11 mouse cellular contexts compared by ENCODE assay signal in the genomic region with DNA sequence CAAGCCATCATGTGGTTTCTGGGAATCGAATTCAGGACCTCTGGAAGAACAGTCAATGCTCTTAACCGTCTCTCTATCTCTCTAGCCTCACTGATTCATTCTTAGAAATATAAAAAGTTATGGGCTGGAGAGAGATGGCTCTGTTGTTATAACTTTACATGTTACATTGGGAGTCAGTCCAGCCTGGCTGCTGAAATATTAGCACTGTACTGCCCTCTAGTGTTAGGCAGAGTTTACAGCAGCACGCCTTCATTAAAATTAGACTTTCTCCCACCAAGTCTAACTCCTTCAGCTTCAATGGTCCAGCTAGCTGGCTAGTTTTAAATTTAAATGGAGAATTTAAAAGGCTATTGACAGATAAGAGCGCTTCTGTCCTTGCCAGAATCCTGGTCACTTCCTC. TPM values are rescaled to one million over a fixed set of nuclear protein-coding genes. Genes with fewer than 3 reads are reported as not detected.
A peak's percentile ranks its signal among the peaks of the same experiment; 100 is the strongest.
DNase-seq lines count a peak whose midpoint lies in the region; ATAC-seq and TF ChIP-seq lines count a peak whose summit lies in the region.
"Had no signal": no experiment of that assay in that cellular context is flagged by ENCODE, and none has a peak within 500 bp of the region (broad histone marks: within the 10 kb centered on the region; RNA-seq: fewer than 3 reads in every experiment).

No protein-coding gene starts in this region.

- no peaks in the 10 kb centered on the region for H3K36me3 ChIP-seq in hindbrain, embryonic 10.5 days
- H3K36me3 ChIP-seq in hindbrain, embryonic 13.5 days: no peaks in the 10 kb centered on the region
- no peaks in the 10 kb centered on the region for H3K36me3 ChIP-seq in CH12.LX (replicated peaks in 1 of 2; ENCODE audit: control insufficient read depth in 1 of 2, insufficient read depth in 1 of 2, low read length in 1 of 2)
- H3K36me3 ChIP-seq: embryonic facial prominence, embryonic 15.5 days; limb, embryonic 13.5 days; stomach, embryonic 15.5 days had no signal

- dilution Hi-C loops in CH12.LX (cut with MboI; ENCODE audit: extremely low pct_ligation_motif_present, extremely low pct_unique_long_range_greater_than_20kb, low sequenced_read_pairs): no loop called here

- TF ChIP-seq RAD21 in CH12.LX (IDR thresholded peaks at IDR 0.05; ENCODE audit: low read depth, low read length): peak; percentile 80

- TF ChIP-seq EP300 in CH12.LX (IDR thresholded peaks at IDR 0.05; ENCODE audit: low read length): no peak

- no peak overlapping the region for H3K4me2 ChIP-seq in hindbrain, embryonic 13.5 days
- no peak overlapping the region for H3K4me2 ChIP-seq in CH12.LX (ENCODE audit: insufficient read depth, low read depth, poor library complexity, severe bottlenecking)
- H3K4me2 ChIP-seq: embryonic facial prominence, embryonic 15.5 days; limb, embryonic 13.5 days; stomach, embryonic 15.5 days had no signal

- TF ChIP-seq CTCF in CH12.LX (conservative IDR thresholded peaks at IDR 0.05 in 1 of 2, IDR thresholded peaks at IDR 0.05 in 1 of 2; ENCODE audit: low read depth in 2 of 2, low read length in 2 of 2): peak; percentile 72 to 83

- H3K9ac ChIP-seq in hindbrain, embryonic 13.5 days: no peak overlapping the region
- no peak overlapping the region for H3K9ac ChIP-seq in CH12.LX (ENCODE audit: insufficient read depth, low read depth)
- H3K9ac ChIP-seq: embryonic facial prominence, embryonic 15.5 days; limb, embryonic 13.5 days; stomach, embryonic 15.5 days had no signal

- ATAC-seq in hindbrain, embryonic 13.5 days (ENCODE audit: low FRiP score): no peak

- H3K27me3 ChIP-seq in hindbrain, embryonic 10.5 days (ENCODE audit: insufficient read depth, poor library complexity, severe bottlenecking): peaks cover 92% of the 10 kb centered on the region
- peaks cover 96% of the 10 kb centered on the region for H3K27me3 ChIP-seq in hindbrain, embryonic 13.5 days
- H3K27me3 ChIP-seq in CH12.LX (replicated peaks): no peaks in the 10 kb centered on the region

- DNase-seq in hindbrain, embryonic 10.5 days (ENCODE audit: low spot score): peak; percentile 18
- peak; percentile 66 for DNase-seq in 3T3-L1 (ENCODE audit: low read depth, low spot score)
- DNase-seq in CH12.LX (ENCODE audit: extremely low read depth): peak; percentile 55
- DNase-seq in embryo, embryonic 11 days: peak; percentile 81
- peak; percentile 45 to 49 for DNase-seq in kidney, postnatal 4 days
- DNase-seq in retina, postnatal 7 days (ENCODE audit: low read depth, low spot score): peak; percentile 32
- DNase-seq in gastrocnemius, postnatal 10 days: no peak

- no peak overlapping the region for H3K4me3 ChIP-seq in hindbrain, embryonic 10.5 days
- H3K4me3 ChIP-seq in hindbrain, embryonic 13.5 days: no peak overlapping the region
- no peak overlapping the region for H3K4me3 ChIP-seq in CH12.LX (replicated peaks in 1 of 3; ENCODE audit: low read depth in 2 of 3, low read length in 2 of 3, poor library complexity in 1 of 3)
- H3K4me3 ChIP-seq: embryonic facial prominence, embryonic 15.5 days; limb, embryonic 13.5 days; stomach, embryonic 15.5 days had no signal

- in situ Hi-C loops in CH12.LX (cut with MboI; ENCODE audit: low pct_ligation_motif_present, low pct_unique_long_range_greater_than_20kb, low sequenced_read_pairs): loop anchor here (10.0 kb wide), 1 partner anchor 276 kb away; no protein-coding TSS in a partner anchor

- 8% methylated on average over 4 of the region's 4 CpGs for WGBS in hindbrain, embryonic 10.5 days
- WGBS in hindbrain, embryonic 13.5 days: 8% methylated on average over 4 of the region's 4 CpGs

- peaks cover 10% of the 10 kb centered on the region; the same call in 1 of the 2 replicates for H3K4me1 ChIP-seq in hindbrain, embryonic 10.5 days (replicated peaks)
- H3K4me1 ChIP-seq in hindbrain, embryonic 13.5 days (replicated peaks): no peaks in the 10 kb centered on the region
- peaks cover 0 to 5% of the 10 kb centered on the region in 2 experiments; a peak in 2 of 4 replicates for H3K4me1 ChIP-seq in CH12.LX (ENCODE audit: control insufficient read depth in 1 of 2, insufficient read depth in 2 of 2)
- H3K4me1 ChIP-seq: embryonic facial prominence, embryonic 15.5 days; limb, embryonic 13.5 days had no signal

- TF ChIP-seq POLR2A in CH12.LX (IDR thresholded peaks at IDR 0.05; ENCODE audit: low read depth, low read length): no peak

- H3K79me2 ChIP-seq in CH12.LX (replicated peaks; ENCODE audit: control insufficient read depth, extremely low read depth, insufficient read depth, poor library complexity, severe bottlenecking): no peaks in the 10 kb centered on the region

- H3K27ac ChIP-seq in hindbrain, embryonic 10.5 days: no peak overlapping the region
- no peak overlapping the region for H3K27ac ChIP-seq in hindbrain, embryonic 13.5 days
- no peak overlapping the region for H3K27ac ChIP-seq in CH12.LX (ENCODE audit: insufficient read depth, low read depth)
- H3K27ac ChIP-seq: embryonic facial prominence, embryonic 15.5 days; limb, embryonic 13.5 days; stomach, embryonic 15.5 days had no signal

- no peaks in the 10 kb centered on the region for H3K9me3 ChIP-seq in hindbrain, embryonic 10.5 days
- H3K9me3 ChIP-seq in hindbrain, embryonic 13.5 days: no peaks in the 10 kb centered on the region
- H3K9me3 ChIP-seq in CH12.LX (replicated peaks; ENCODE audit: low read length): no peaks in the 10 kb centered on the region
- H3K9me3 ChIP-seq: embryonic facial prominence, embryonic 15.5 days; limb, embryonic 13.5 days; stomach, embryonic 15.5 days had no signal

TF ChIP-seq in CH12.LX, 34 proteins besides CTCF, POLR2A, EP300 and RAD21:
- no peak for TF ChIP-seq BHLHE40 (IDR thresholded peaks at IDR 0.05; ENCODE audit: low read depth, low read length)
- peak; percentile 84 for TF ChIP-seq SMC3 (IDR thresholded peaks at IDR 0.05; ENCODE audit: low read depth, low read length)

RNA-seq across cellular contexts. Expression of a gene that starts 7.8 kb away (rescaled TPM):
- 3.6 and 4.3 TPM in 2 replicates for polyA plus RNA-seq in hindbrain, embryonic 10.5 days (2016; fragmentation: Nextera tagmentation; extraction: Ambion mirVana)
- polyA plus RNA-seq in hindbrain, embryonic 13.5 days (2015; fragmentation: Nextera tagmentation; extraction: Ambion mirVana): 3.1 and 3.5 TPM in 2 replicates
- not detected in 2 replicates for total RNA-seq in CH12.LX (2012; rRNA removed)
- not detected in 2 replicates for total RNA-seq in CH12.LX (2014; rRNA removed)
- polyA plus RNA-seq in CH12.LX (2012; ENCODE audit: insufficient read length, low read depth): not detected in 2 replicates
- 1 to 10 TPM; 1.3 to 1.7 TPM for total RNA-seq in gastrocnemius, postnatal 10 days (2021)

RNA-seq across cellular contexts. Expression of a gene that starts 27.0 kb away (rescaled TPM):
- 49.7 and 65.0 TPM in 2 replicates for polyA plus RNA-seq in hindbrain, embryonic 10.5 days (2016; fragmentation: Nextera tagmentation; extraction: Ambion mirVana)
- 50.8 and 52.5 TPM in 2 replicates for polyA plus RNA-seq in hindbrain, embryonic 13.5 days (2015; fragmentation: Nextera tagmentation; extraction: Ambion mirVana)
- total RNA-seq in CH12.LX (2012; rRNA removed) (47.9 and 54.4 TPM in 2 replicates), CH12.LX (2014; rRNA removed) (86.0 and 91.2 TPM in 2 replicates)
- polyA plus RNA-seq in CH12.LX (2012; ENCODE audit: insufficient read length, low read depth): 54.3 and 54.5 TPM in 2 replicates
- total RNA-seq in gastrocnemius, postnatal 10 days (2021): 10 to 100 TPM; 11.1 to 15.4 TPM
